ENCODE assay signal across 29 mouse cellular contexts in the genomic region with DNA sequence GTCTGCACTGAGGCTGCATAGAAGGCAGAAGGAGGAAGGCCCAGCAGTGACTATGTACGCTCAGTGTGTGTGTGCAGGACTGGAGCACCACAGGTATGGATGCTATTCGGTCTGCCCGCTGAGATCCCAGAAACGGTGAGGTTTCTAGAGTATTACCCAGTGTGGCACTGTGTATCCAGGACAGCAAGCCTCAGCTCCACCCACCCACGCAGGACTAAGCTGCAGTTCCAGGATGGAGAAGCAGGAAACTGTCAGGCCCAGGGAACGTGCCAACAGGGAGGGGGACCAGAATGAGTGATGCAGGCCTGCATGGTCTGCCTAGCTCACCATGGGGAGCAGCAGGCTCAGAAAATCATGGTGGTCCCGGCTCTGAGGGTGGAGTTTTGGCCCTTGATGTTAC. TPM values are rescaled to one million over a fixed set of nuclear protein-coding genes. Genes with fewer than 3 reads are reported as not detected.
A peak's percentile ranks its signal among the peaks of the same experiment; 100 is the strongest.
DNase-seq lines count a peak whose midpoint lies in the region; ATAC-seq lines count a peak whose summit lies in the region.
"Had no signal": no experiment of that assay in that cellular context is flagged by ENCODE, and none has a peak within 500 bp of the region (broad histone marks: within the 10 kb centered on the region; RNA-seq: fewer than 3 reads in every experiment).

No protein-coding gene starts in this region.

- no peak overlapping the region for H3K4me3 ChIP-seq in heart, embryonic 12.5 days
- H3K4me3 ChIP-seq: embryonic facial prominence, embryonic 12.5 days; embryonic facial prominence, embryonic 15.5 days; heart, embryonic 15.5 days; hindbrain, embryonic 10.5 days; hindbrain, embryonic 15.5 days had no signal

- H3K4me1 ChIP-seq in heart, embryonic 12.5 days (replicated peaks): no peaks in the 10 kb centered on the region
- H3K4me1 ChIP-seq: heart, embryonic 15.5 days; hindbrain, embryonic 10.5 days; hindbrain, embryonic 15.5 days had no signal

- ATAC-seq in heart, embryonic 12.5 days (ENCODE audit: insufficient number of reproducible peaks, low FRiP score): no peak
- ATAC-seq: forebrain, embryonic 14.5 days; forebrain, postnatal 0 days; Patski had no signal

- DNase-seq in heart, adult 11 months: peak; percentile 72
- DNase-seq in right cerebral cortex, adult 18-20 months: peak; percentile 47
- DNase-seq in right cerebral cortex, adult 2 months (ENCODE audit: low spot score in 2 of 2): no peak
- DNase-seq in brain, adult 2 months (ENCODE audit: low read depth, low spot score): peak; percentile 44
- DNase-seq in urinary bladder, postnatal 25 days (ENCODE audit: low spot score): no peak
- DNase-seq: adrenal gland, postnatal 10 days; adrenal gland, postnatal 36 days; B cell, adult 2 months; cerebellum, adult 11 months; cerebellum, adult 2 months; cerebellum, adult 9-11 months; cerebellum, postnatal 25 days; forebrain, postnatal 0 days; gastrocnemius, postnatal 10 days; gastrocnemius, postnatal 36 days; heart, postnatal 10 days; heart, postnatal 36 days had no signal

- H3K36me3 ChIP-seq in heart, embryonic 12.5 days: no peaks in the 10 kb centered on the region
- H3K36me3 ChIP-seq: embryonic facial prominence, embryonic 12.5 days; embryonic facial prominence, embryonic 15.5 days; G1E; heart, embryonic 15.5 days; hindbrain, embryonic 10.5 days; hindbrain, embryonic 15.5 days had no signal

- no peaks in the 10 kb centered on the region for H3K9me3 ChIP-seq in heart, embryonic 12.5 days (replicated peaks)
- H3K9me3 ChIP-seq: embryonic facial prominence, embryonic 12.5 days; embryonic facial prominence, embryonic 15.5 days; G1E; heart, embryonic 15.5 days; hindbrain, embryonic 10.5 days; hindbrain, embryonic 15.5 days had no signal

- H3K4me2 ChIP-seq in heart, embryonic 12.5 days: no peak overlapping the region
- H3K4me2 ChIP-seq: embryonic facial prominence, embryonic 12.5 days; embryonic facial prominence, embryonic 15.5 days; heart, embryonic 11.5 days; heart, embryonic 15.5 days; hindbrain, embryonic 15.5 days had no signal

- no peak overlapping the region for H3K9ac ChIP-seq in heart, embryonic 12.5 days
- H3K9ac ChIP-seq: embryonic facial prominence, embryonic 12.5 days; embryonic facial prominence, embryonic 15.5 days; forebrain, postnatal 0 days; heart, embryonic 15.5 days; hindbrain, embryonic 15.5 days had no signal

- no peak overlapping the region for H3K27ac ChIP-seq in heart, embryonic 12.5 days (ENCODE audit: poor library complexity, severe bottlenecking)
- H3K27ac ChIP-seq: embryonic facial prominence, embryonic 12.5 days; embryonic facial prominence, embryonic 15.5 days; heart, embryonic 15.5 days; hindbrain, embryonic 10.5 days; hindbrain, embryonic 15.5 days had no signal

- 72% methylated on average over 7 of the region's 7 CpGs for WGBS in heart, embryonic 12.5 days

- no peaks in the 10 kb centered on the region for H3K27me3 ChIP-seq in heart, embryonic 12.5 days (replicated peaks)
- H3K27me3 ChIP-seq: CH12.LX; embryonic facial prominence, embryonic 12.5 days; embryonic facial prominence, embryonic 15.5 days; heart, embryonic 15.5 days; hindbrain, embryonic 15.5 days had no signal

RNA-seq across cellular contexts. Expression of a gene that starts 35.2 kb away (rescaled TPM):
- polyA plus RNA-seq in heart, embryonic 12.5 days (2016; fragmentation: Nextera tagmentation; extraction: Ambion mirVana): 0.51 and 2.7 TPM in 2 replicates
- polyA plus RNA-seq: forebrain, embryonic 11.5 days; Patski had no signal

RNA-seq across cellular contexts. Expression of a gene that starts 49.5 kb away (rescaled TPM):
- 260 and 270 TPM in 2 replicates for polyA plus RNA-seq in heart, embryonic 12.5 days (2016; fragmentation: Nextera tagmentation; extraction: Ambion mirVana)

Comparison
In these comparisons a context has a peak if more than half of its experiments do, and no peak if none do; other contexts are left out.
1. DNase-seq: peak in heart, adult 11 months (single experiment), right cerebral cortex, adult 18-20 months (single experiment) and brain, adult 2 months (single experiment); none in right cerebral cortex, adult 2 months (0 of 2) and urinary bladder, postnatal 25 days (single experiment).